Mouse (Mus musculus): Measurements from ENCODE around the gene Cnot10. TPM values are rescaled to one million over a fixed set of nuclear protein-coding genes. Genes with fewer than 3 reads are reported as not detected.
"Not testable (repeated sequence)": the region's sequence is repeated elsewhere in the genome, so short reads cannot be mapped to it uniquely, and the experiment has no call there.

Cnot10 gene
- total RNA-seq, 2 experiments from 2014 or later: 14.1 to 17.6 TPM

GRCm38 (mm10) chr9:114655356-114655755 lies 15.4 kb upstream of the Cnot10 start:
- ATAC-seq (replicated peaks; ENCODE audit: low FRiP score, poor library complexity, severe bottlenecking): no peak

GRCm38 (mm10) chr9:114650938-114651634 lies 11.1 kb upstream of the Cnot10 start:
- ATAC-seq (replicated peaks; ENCODE audit: low FRiP score, poor library complexity, severe bottlenecking): no peak

- ATAC-seq (replicated peaks; ENCODE audit: low FRiP score, poor library complexity, severe bottlenecking): no peak
Observed at GRCm38 (mm10) chr9:114649371-114649770, 9.4 kb upstream of the Cnot10 start.

GRCm38 (mm10) chr9:114648472-114648871 lies 8.5 kb upstream of the Cnot10 start:
- ATAC-seq (replicated peaks; ENCODE audit: low FRiP score, poor library complexity, severe bottlenecking): not testable (repeated sequence)

GRCm38 (mm10) chr9:114647506-114648432 lies 7.8 kb upstream of the Cnot10 start:
- ATAC-seq (replicated peaks; ENCODE audit: low FRiP score, poor library complexity, severe bottlenecking): no peak

- ATAC-seq (replicated peaks; ENCODE audit: low FRiP score, poor library complexity, severe bottlenecking): no peak
Observed at GRCm38 (mm10) chr9:114646556-114647505, 6.8 kb upstream of the Cnot10 start.

GRCm38 (mm10) chr9:114639186-114639748 lies 717 bp downstream of the Cnot10 start:
- no peak for ATAC-seq (replicated peaks; ENCODE audit: low FRiP score, poor library complexity, severe bottlenecking)

GRCm38 (mm10) chr9:114636751-114637150 lies 3.2 kb downstream of the Cnot10 start:
- ATAC-seq (replicated peaks; ENCODE audit: low FRiP score, poor library complexity, severe bottlenecking): no peak

GRCm38 (mm10) chr9:114636150-114636549 lies 3.8 kb downstream of the Cnot10 start:
- no peak for ATAC-seq (replicated peaks; ENCODE audit: low FRiP score, poor library complexity, severe bottlenecking)

- ATAC-seq (replicated peaks; ENCODE audit: low FRiP score, poor library complexity, severe bottlenecking): no peak
Observed at GRCm38 (mm10) chr9:114632331-114632730, 7.7 kb downstream of the Cnot10 start.

GRCm38 (mm10) chr9:114626726-114627125 lies 13.3 kb downstream of the Cnot10 start:
- ATAC-seq (replicated peaks; ENCODE audit: low FRiP score, poor library complexity, severe bottlenecking): no peak

GRCm38 (mm10) chr9:114624178-114624577 lies 15.8 kb downstream of the Cnot10 start:
- no peak for ATAC-seq (replicated peaks; ENCODE audit: low FRiP score, poor library complexity, severe bottlenecking)

- ATAC-seq (replicated peaks; ENCODE audit: low FRiP score, poor library complexity, severe bottlenecking): no peak
Observed at GRCm38 (mm10) chr9:114621149-114621548, 18.8 kb downstream of the Cnot10 start.

GRCm38 (mm10) chr9:114614176-114614953 lies 25.6 kb downstream of the Cnot10 start:
- no peak for ATAC-seq (replicated peaks; ENCODE audit: low FRiP score, poor library complexity, severe bottlenecking)

- no peak for ATAC-seq (replicated peaks; ENCODE audit: low FRiP score, poor library complexity, severe bottlenecking)
Observed at GRCm38 (mm10) chr9:114613026-114613425, 27.0 kb downstream of the Cnot10 start.

GRCm38 (mm10) chr9:114612566-114612965 lies 27.4 kb downstream of the Cnot10 start:
- no peak for ATAC-seq (replicated peaks; ENCODE audit: low FRiP score, poor library complexity, severe bottlenecking)

GRCm38 (mm10) chr9:114610266-114610665 lies 29.7 kb downstream of the Cnot10 start:
- no peak for ATAC-seq (replicated peaks; ENCODE audit: low FRiP score, poor library complexity, severe bottlenecking)

- no peak for ATAC-seq (replicated peaks; ENCODE audit: low FRiP score, poor library complexity, severe bottlenecking)
Observed at GRCm38 (mm10) chr9:114603876-114604540, 36.0 kb downstream of the Cnot10 start.
